Mouse (Mus musculus) E14TG2a.4 (cell line): ENCODE results near the gene Mib2.

Source experiments
- CTCF ChIP-seq: conservative IDR thresholded peaks from 2 replicates; pipeline ENCODE4 v1.5.1; 2014; ENCODE audit warnings: low read length
- NANOG ChIP-seq: IDR thresholded peaks from 2 replicates; pipeline ENCODE4 v1.6.1; 2014; ENCODE audit warnings: borderline replicate concordance, low read length, mixed read lengths
- POU5F1 ChIP-seq: IDR thresholded peaks from 2 replicates; pipeline ENCODE4 v1.6.1; 2014; ENCODE audit warnings: low read length, borderline replicate concordance

DNA sequence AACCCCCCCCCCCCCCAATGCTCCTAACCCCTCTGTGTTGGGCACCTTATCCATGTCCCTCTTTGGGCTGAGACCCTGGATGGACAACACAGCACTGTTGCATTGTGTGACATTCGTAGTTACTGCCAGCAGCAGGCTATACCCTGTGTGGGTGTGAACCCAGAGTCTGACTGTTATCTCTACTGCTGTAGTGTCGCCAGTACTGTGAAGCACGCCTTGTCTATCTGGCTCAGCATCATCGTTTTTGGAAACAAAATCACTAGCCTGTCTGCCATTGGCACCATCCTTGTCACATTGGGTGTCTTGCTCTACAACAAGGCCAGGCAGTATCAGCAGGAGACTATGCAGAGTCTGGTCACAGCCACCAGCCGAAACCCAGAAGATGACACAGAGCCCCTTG is 50.7 kb downstream of the Mib2 start:
- TF ChIP-seq CTCF (no peak), NANOG (no peak), POU5F1 (no peak)
